Mouse (Mus musculus): ENCODE data around the gene Pappa2. TPM values are rescaled to one million over a fixed set of nuclear protein-coding genes. Genes with fewer than 3 reads are reported as not detected.

Pappa2 gene
- polyA plus RNA-seq, 1 experiment: 0.08 TPM

DNA sequence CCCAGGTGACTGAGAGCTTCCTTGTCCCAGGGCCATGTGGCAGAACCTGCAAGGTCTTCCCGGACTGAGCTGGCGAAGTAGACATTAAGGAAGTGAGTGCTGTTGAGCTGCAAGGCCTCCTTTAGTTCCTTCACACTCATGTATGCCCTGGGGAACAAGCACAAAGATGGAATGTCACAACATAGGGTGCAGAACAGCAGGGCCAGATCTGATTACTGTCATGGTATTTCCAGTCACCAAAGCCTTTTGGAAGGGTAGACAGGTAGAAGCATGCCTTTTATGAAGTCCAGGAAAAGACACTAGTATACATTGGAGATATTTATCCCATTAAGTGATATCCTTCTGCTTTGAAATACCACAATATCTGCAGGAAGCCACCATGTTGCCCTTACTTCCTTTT is 108.9 kb downstream of the Pappa2 start:
- TF ChIP-seq POLR2A (IDR thresholded peaks at IDR 0.05; ENCODE audit: low read depth, low read length): no peak
- TF ChIP-seq CTCF (IDR thresholded peaks at IDR 0.05; ENCODE audit: extremely low read depth, insufficient read depth, insufficient read length, insufficient replicate concordance): no peak
- Histone ChIP-seq H3K4me1 (ENCODE audit: control insufficient read depth, insufficient read depth, insufficient read length) (no peaks in the 10 kb centered on the region), H3K27ac (ENCODE audit: insufficient read depth, low read length) (no peak overlapping the region), H3K27me3 (ENCODE audit: control insufficient read depth, insufficient read depth, low read length) (no peaks in the 10 kb centered on the region), H3K4me3 (ENCODE audit: extremely low read depth, insufficient read depth, insufficient read length) (no peak overlapping the region), H3K36me3 (ENCODE audit: control insufficient read depth, insufficient read depth, low read length) (no peaks in the 10 kb centered on the region)
- DNase-seq (ENCODE audit: low read depth in 1 of 2, low spot score in 2 of 2): no peak
- WGBS: 62% methylated on average over 2 of the region's 2 CpGs

DNA sequence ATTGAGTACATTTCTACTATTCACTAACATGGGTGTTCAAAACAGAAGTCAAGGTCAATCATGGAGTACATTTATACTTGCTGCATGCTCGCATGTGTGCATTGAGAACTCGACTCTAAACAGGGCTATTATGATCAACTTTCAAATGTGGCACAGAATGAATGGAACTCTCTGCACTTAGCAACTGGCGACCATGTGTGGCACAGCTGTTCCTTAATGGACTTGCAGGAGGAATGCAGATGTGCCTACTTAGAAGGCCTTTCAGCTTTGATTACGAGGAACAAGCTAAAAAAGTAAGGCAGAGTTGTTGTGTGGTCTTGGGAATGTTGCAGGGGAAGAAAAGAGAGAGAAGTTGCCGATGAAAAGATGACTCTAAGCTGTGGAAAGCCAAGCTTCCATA is 120.1 kb downstream of the Pappa2 start:
- WGBS: 82% methylated on average over 5 of the region's 5 CpGs
- Histone ChIP-seq H3K36me3 (ENCODE audit: control insufficient read depth, insufficient read depth, low read length) (no peaks in the 10 kb centered on the region), H3K27me3 (ENCODE audit: control insufficient read depth, insufficient read depth, low read length) (no peaks in the 10 kb centered on the region), H3K27ac (ENCODE audit: insufficient read depth, low read length) (no peak overlapping the region), H3K4me3 (ENCODE audit: extremely low read depth, insufficient read depth, insufficient read length) (no peak overlapping the region), H3K4me1 (ENCODE audit: control insufficient read depth, insufficient read depth, insufficient read length) (no peaks in the 10 kb centered on the region)
- no peak for DNase-seq (ENCODE audit: low read depth in 1 of 2, low spot score in 2 of 2)
- no peak for TF ChIP-seq POLR2A (IDR thresholded peaks at IDR 0.05; ENCODE audit: low read depth, low read length)
- TF ChIP-seq CTCF (IDR thresholded peaks at IDR 0.05; ENCODE audit: extremely low read depth, insufficient read depth, insufficient read length, insufficient replicate concordance): no peak

DNA sequence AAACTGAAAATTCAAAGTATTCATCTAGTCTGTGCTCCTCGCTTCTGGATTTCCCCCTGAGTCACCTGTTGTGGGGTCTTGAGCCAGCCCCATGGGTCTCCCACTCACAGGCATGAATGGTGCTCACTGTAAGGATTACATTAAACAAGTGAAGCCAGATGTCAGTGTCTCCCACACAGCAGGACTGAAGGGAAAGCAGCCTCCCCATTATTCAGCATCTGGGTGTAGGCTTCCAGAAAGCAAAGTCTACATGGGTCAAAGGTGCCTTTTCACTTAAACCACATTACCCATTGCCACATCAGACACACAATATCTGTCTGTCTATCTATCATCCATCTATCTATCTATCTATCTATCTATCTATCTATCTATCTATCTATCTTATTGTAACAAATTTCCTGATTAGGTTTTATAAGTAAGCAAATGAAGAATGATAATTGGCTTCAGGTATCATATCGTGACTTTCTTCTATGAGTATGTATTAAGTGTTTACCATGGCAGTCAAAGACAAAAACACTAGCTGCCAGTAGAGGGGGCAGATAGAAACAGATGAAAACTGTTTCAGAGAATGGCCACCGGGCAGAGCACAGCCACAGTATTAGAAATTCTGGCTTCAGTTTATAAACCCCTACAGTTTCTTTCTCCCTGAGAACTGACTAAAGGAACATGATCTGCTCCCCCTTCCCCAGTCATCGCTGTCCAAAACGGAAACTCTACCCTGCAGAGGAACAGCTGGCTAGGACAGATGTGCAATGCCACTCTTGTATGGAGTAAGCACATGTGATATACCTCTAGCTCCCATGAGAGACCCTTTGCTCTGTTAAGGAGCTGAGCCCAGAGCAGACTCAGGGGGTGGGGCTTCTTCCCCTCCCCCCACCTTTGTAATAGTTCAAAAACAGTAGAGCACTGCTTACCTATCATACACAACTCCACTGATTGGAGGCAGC is 126.1 kb downstream of the Pappa2 start:
- no peak for TF ChIP-seq CTCF (IDR thresholded peaks at IDR 0.05; ENCODE audit: extremely low read depth, insufficient read depth, insufficient read length, insufficient replicate concordance)
- TF ChIP-seq POLR2A (IDR thresholded peaks at IDR 0.05; ENCODE audit: low read depth, low read length): no peak

DNA sequence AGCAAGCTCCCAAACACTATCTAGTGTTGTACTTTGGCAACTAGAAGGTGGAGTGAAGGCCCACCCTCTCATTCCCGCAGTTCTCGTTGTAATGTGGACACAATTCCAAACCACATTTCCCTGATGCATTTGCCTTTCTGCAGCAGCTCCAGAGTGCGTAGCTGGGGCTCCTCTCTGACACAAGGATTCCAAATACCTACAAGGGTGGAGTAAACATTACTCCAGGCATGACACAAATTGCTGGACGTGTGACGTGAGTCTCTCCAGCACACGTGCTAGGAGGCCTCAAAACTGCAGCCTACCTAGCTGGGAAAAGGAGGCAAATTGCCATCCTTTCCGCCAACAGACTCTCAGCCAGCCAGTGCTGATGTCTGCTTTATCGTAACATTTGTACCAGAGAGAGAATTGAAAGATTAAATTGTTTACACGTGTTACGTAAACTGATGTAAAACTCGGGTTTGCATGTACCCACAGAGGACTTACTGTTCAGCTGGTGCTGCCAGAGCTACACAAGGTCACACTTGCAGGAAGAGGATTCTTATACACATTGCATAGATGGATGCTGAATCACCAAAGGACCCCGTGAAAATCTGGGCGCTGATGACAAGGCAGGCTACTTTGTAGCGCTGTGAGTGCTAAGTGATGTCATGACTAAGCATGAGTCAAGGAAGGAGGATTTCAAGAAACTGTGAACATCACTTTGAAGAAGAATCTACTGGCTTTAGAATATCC is 127.3 kb downstream of the Pappa2 start:
- DNase-seq (ENCODE audit: low read depth in 1 of 2, low spot score in 2 of 2): no peak
- no peaks in the 10 kb centered on the region for H3K4me1 ChIP-seq (ENCODE audit: control insufficient read depth, insufficient read depth, insufficient read length)
- H3K27me3 ChIP-seq (ENCODE audit: control insufficient read depth, insufficient read depth, low read length): no peaks in the 10 kb centered on the region
- WGBS: 79% methylated on average over 14 of the region's 14 CpGs
- no peaks in the 10 kb centered on the region for H3K36me3 ChIP-seq (ENCODE audit: control insufficient read depth, insufficient read depth, low read length)
- H3K4me3 ChIP-seq (ENCODE audit: extremely low read depth, insufficient read depth, insufficient read length): no peak overlapping the region
- H3K27ac ChIP-seq (ENCODE audit: insufficient read depth, low read length): no peak overlapping the region
- TF ChIP-seq POLR2A (IDR thresholded peaks at IDR 0.05; ENCODE audit: low read depth, low read length): no peak
- no peak for TF ChIP-seq CTCF (IDR thresholded peaks at IDR 0.05; ENCODE audit: extremely low read depth, insufficient read depth, insufficient read length, insufficient replicate concordance)

More for the DNA sequence above, 126.1 kb downstream of the Pappa2 start:
- DNase-seq (ENCODE audit: low read depth in 1 of 2, low spot score in 2 of 2): no peak
- H3K4me1 ChIP-seq (ENCODE audit: control insufficient read depth, insufficient read depth, insufficient read length): no peaks in the 10 kb centered on the region
- H3K4me3 ChIP-seq (ENCODE audit: extremely low read depth, insufficient read depth, insufficient read length): no peak overlapping the region
- WGBS: 56% methylated on average over 5 of the region's 5 CpGs
- no peaks in the 10 kb centered on the region for H3K36me3 ChIP-seq (ENCODE audit: control insufficient read depth, insufficient read depth, low read length)
- no peaks in the 10 kb centered on the region for H3K27me3 ChIP-seq (ENCODE audit: control insufficient read depth, insufficient read depth, low read length)
- H3K27ac ChIP-seq (ENCODE audit: insufficient read depth, low read length): no peak overlapping the region

- Histone ChIP-seq H3K27me3 (ENCODE audit: control insufficient read depth, insufficient read depth, low read length) (no peaks in the 10 kb centered on the region), H3K27ac (ENCODE audit: insufficient read depth, low read length) (no peak overlapping the region), H3K4me3 (ENCODE audit: extremely low read depth, insufficient read depth, insufficient read length) (no peak overlapping the region), H3K36me3 (ENCODE audit: control insufficient read depth, insufficient read depth, low read length) (no peaks in the 10 kb centered on the region), H3K4me1 (ENCODE audit: control insufficient read depth, insufficient read depth, insufficient read length) (no peaks in the 10 kb centered on the region)
- WGBS: 67% methylated on average over 3 of the region's 3 CpGs
- TF ChIP-seq CTCF (IDR thresholded peaks at IDR 0.05; ENCODE audit: extremely low read depth, insufficient read depth, insufficient read length, insufficient replicate concordance): no peak
- no peak for DNase-seq (ENCODE audit: low read depth in 1 of 2, low spot score in 2 of 2)
Measured at GRCm38 (mm10) chr1:158850459-158850858, 129.8 kb downstream of the Pappa2 start.

GRCm38 (mm10) chr1:158844604-158845003 is 135.7 kb downstream of the Pappa2 start:
- Histone ChIP-seq H3K36me3 (ENCODE audit: control insufficient read depth, insufficient read depth, low read length) (no peaks in the 10 kb centered on the region), H3K27me3 (ENCODE audit: control insufficient read depth, insufficient read depth, low read length) (no peaks in the 10 kb centered on the region), H3K4me1 (ENCODE audit: control insufficient read depth, insufficient read depth, insufficient read length) (no peaks in the 10 kb centered on the region), H3K27ac (ENCODE audit: insufficient read depth, low read length) (no peak overlapping the region), H3K4me3 (ENCODE audit: extremely low read depth, insufficient read depth, insufficient read length) (no peak overlapping the region)
- 80% methylated on average over 10 of the region's 10 CpGs for WGBS
- no peak for DNase-seq (ENCODE audit: low read depth in 1 of 2, low spot score in 2 of 2)
- no peak for TF ChIP-seq CTCF (IDR thresholded peaks at IDR 0.05; ENCODE audit: extremely low read depth, insufficient read depth, insufficient read length, insufficient replicate concordance)
- no peak for TF ChIP-seq POLR2A (IDR thresholded peaks at IDR 0.05; ENCODE audit: low read depth, low read length)

All from spleen, adult 2 months (tissue).